Mouse (Mus musculus) lung, postnatal 0 days (tissue): ENCODE measurements around the gene Rnf169.

Experiments used
- CTCF ChIP-seq: IDR thresholded peaks from 2 replicates; pipeline ENCODE4 v1.5.1; 2016; ENCODE audit warnings: antibody characterized with exemption, mild to moderate bottlenecking
- EP300 ChIP-seq: IDR thresholded peaks from 2 replicates; pipeline ENCODE4 v1.6.1; 2016; ENCODE audit warnings: antibody characterized with exemption, mild to moderate bottlenecking, control low read depth

DNA sequence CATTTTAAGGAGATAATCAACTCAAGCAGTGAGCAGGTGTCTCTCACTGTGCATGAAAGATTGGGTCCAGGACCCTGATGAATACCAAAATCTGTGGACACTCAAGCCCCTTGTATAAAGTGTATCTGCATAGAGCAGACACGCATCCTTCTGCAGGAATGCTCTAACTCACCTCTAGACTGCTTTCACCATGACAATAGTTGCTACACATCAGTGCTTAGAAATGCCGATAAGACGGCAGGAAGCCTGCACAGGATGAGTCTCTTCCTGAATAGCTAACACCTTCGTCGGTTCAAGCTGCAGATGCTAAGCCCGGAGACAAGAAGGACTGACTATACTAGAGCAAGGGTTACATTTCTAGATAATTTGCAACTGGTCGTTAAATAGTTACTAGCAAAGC lies 14.9 kb upstream of the Rnf169 start:
- TF ChIP-seq EP300 (no peak), CTCF (no peak)
